Mouse (Mus musculus): Measurements from ENCODE around the gene Tle6. TPM values are rescaled to one million over a fixed set of nuclear protein-coding genes. Genes with fewer than 3 reads are reported as not detected.

The Tle6 gene
- polyA plus RNA-seq, 1 experiment: 15.0 TPM

DNA sequence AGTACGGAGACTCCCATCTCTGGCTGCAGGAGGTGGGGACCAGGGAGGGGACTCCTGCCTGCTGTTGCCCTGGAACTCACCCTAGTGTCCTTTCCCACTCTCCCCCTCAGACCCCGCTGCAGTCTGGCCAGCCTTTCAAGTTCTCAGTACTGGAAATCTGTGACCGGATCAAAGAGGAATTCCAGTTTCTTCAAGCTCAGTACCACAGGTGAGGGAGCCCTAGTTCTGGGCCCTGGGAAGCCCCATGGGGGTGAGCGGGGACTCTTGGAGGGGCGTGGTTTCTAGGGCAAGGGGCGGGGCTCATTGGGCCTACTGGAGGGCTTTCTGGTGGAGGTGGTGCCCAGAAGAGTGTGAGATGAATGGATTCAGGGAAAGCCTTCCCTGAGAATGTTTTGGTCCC is 25.2 kb downstream of the Tle6 start:
- no peaks in the 10 kb centered on the region for H3K27me3 ChIP-seq (ENCODE audit: control insufficient read depth, insufficient read depth, low read length, poor library complexity, severe bottlenecking)
- H3K36me3 ChIP-seq (ENCODE audit: control insufficient read depth, insufficient read depth, low read length, poor library complexity, severe bottlenecking): no peaks in the 10 kb centered on the region
- peak overlapping the region; percentile 74 for H3K4me3 ChIP-seq (ENCODE audit: low read depth, low read length)
- no peak overlapping the region for H3K27ac ChIP-seq (ENCODE audit: insufficient read depth, low read length)
- H3K9ac ChIP-seq (ENCODE audit: low read depth, poor library complexity, severe bottlenecking): peak overlapping the region; percentile 69
- TF ChIP-seq CTCF (IDR thresholded peaks at IDR 0.05; ENCODE audit: low read depth, low read length): no peak
- no peak for TF ChIP-seq EP300 (IDR thresholded peaks at IDR 0.05; ENCODE audit: insufficient read depth, low read depth, low read length)
- no peak for TF ChIP-seq POLR2A (IDR thresholded peaks at IDR 0.05; ENCODE audit: insufficient read depth, low read length)
- no peaks in the 10 kb centered on the region for H3K9me3 ChIP-seq (replicated peaks; ENCODE audit: control insufficient read depth, insufficient read depth, low read length, poor library complexity, severe bottlenecking)
- peaks cover 3% of the 10 kb centered on the region for H3K4me1 ChIP-seq (ENCODE audit: control insufficient read depth, insufficient read depth, low read length)

DNA sequence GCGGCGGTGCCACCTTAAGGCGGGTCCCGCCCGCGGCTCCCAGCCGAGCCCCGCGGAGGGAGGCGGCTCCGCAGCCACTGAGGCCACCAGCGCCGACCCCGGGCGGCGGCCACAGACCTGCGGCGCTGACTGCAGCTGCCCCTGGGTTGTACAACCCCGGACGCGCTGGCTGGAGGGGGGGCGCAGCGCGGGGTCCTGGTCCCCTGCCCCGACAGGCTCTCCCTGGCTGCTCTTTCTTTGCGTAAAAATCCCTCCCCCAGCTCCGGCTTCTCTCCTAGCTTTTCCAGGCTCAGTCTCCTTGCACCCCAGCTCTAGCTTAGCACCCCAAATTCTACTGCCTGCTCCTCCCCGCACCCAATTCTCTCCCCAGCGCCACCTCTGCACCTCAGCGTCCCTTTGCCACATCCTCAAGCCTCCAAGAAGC is 25.7 kb downstream of the Tle6 start:
- TF ChIP-seq EP300 (IDR thresholded peaks at IDR 0.05; ENCODE audit: insufficient read depth, low read depth, low read length) (no peak), POLR2A (IDR thresholded peaks at IDR 0.05; ENCODE audit: insufficient read depth, low read length) (no peak), CTCF (IDR thresholded peaks at IDR 0.05; ENCODE audit: low read depth, low read length) (no peak)
- Histone ChIP-seq H3K36me3 (ENCODE audit: control insufficient read depth, insufficient read depth, low read length, poor library complexity, severe bottlenecking) (no peaks in the 10 kb centered on the region), H3K9ac (ENCODE audit: low read depth, poor library complexity, severe bottlenecking) (peak overlapping the region; percentile 69), H3K27ac (ENCODE audit: insufficient read depth, low read length) (no peak overlapping the region), H3K27me3 (ENCODE audit: control insufficient read depth, insufficient read depth, low read length, poor library complexity, severe bottlenecking) (no peaks in the 10 kb centered on the region), H3K4me3 (ENCODE audit: low read depth, low read length) (peak overlapping the region; percentile 74), H3K4me1 (ENCODE audit: control insufficient read depth, insufficient read depth, low read length) (peaks cover 3% of the 10 kb centered on the region), H3K9me3 (replicated peaks; ENCODE audit: control insufficient read depth, insufficient read depth, low read length, poor library complexity, severe bottlenecking) (no peaks in the 10 kb centered on the region)

DNA sequence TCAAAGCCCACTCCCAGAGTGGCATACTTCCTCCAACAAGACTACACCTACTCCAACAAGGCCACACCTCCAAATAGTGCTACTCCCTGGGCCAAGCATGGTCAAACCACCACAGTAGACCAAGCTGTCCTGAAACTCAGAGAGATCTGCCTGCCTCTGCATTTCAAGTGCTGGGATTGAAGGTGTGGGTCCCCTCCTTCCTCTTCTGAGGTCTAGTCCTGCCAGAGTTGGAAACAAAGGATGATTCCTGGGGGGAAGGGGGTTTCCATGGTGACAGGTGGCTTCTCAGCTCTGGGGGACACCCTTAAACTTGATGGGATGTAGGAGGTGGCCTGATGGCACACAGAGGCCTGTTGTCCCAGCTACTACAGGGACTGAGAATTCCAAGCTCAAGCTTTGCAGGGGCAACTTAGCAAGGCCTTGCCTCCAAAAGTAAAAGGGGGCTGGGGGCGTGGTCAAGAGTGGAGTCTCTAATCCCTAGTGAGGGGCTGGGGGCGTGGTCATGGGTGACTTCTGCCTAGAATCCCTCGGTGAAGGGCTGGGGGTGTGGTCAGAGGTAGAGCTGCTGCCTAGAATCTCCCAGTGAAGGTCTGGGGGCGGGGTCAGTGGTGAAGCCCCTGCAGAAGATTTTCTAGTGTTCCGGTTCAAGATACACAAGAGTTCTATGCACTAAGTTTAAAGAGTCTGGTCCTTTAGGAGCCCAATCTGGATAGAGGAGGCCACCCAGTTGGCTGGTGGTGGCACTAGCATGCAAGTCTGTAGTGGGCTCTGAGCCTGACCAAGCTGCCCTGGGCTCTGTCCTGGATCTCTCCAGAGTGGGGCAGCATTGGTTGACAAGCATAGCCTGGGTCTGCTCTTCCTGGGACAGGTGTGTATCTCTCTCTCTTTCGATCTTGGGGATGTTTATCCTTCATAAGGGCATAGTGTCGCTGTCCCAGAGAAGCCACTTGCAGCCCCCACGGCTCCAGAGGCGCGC is 26.5 kb downstream of the Tle6 start, which contains the start of gene Tle2:
TSS of gene Tle2 (plus strand) at position 481 of the 976 bp plus-strand sequence.
- no peak within 1 kb of the TSS for H3K27ac ChIP-seq (ENCODE audit: insufficient read depth, low read length)
- H3K4me3 ChIP-seq (ENCODE audit: low read depth, low read length): peak within 1 kb of the TSS; percentile 74
- H3K27me3 ChIP-seq (ENCODE audit: control insufficient read depth, insufficient read depth, low read length, poor library complexity, severe bottlenecking): no peaks in the 10 kb centered on the region
- peaks cover 3% of the 10 kb centered on the region for H3K4me1 ChIP-seq (ENCODE audit: control insufficient read depth, insufficient read depth, low read length)
- peak within 1 kb of the TSS; percentile 69 for H3K9ac ChIP-seq (ENCODE audit: low read depth, poor library complexity, severe bottlenecking)
- no peaks in the 10 kb centered on the region for H3K36me3 ChIP-seq (ENCODE audit: control insufficient read depth, insufficient read depth, low read length, poor library complexity, severe bottlenecking)
- H3K9me3 ChIP-seq (replicated peaks; ENCODE audit: control insufficient read depth, insufficient read depth, low read length, poor library complexity, severe bottlenecking): no peaks in the 10 kb centered on the region
- TF ChIP-seq EP300 (IDR thresholded peaks at IDR 0.05; ENCODE audit: insufficient read depth, low read depth, low read length): no peak
- TF ChIP-seq CTCF (IDR thresholded peaks at IDR 0.05; ENCODE audit: low read depth, low read length): no peak
- TF ChIP-seq POLR2A (IDR thresholded peaks at IDR 0.05; ENCODE audit: insufficient read depth, low read length): no peak

DNA sequence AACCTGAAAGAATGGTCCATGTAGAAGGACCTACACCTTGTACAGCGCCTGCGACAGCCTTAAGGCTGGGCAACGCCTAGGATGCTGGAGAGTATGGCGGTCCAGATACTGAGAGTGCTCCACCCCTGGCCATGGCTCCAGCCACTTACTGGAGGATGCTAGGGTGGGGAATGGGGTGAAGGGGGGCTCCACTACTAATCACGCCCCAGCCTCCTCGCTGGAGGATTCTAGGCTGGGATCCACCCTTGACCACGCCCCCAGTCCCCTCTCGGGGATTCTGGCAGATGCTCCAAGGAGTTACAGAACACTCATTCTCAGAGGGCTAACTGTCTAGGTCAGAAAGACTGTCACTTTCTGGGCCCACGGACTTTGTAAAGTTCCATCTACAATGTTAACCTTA is 27.9 kb downstream of the Tle6 start:
- Histone ChIP-seq H3K36me3 (ENCODE audit: control insufficient read depth, insufficient read depth, low read length, poor library complexity, severe bottlenecking) (no peaks in the 10 kb centered on the region), H3K4me1 (ENCODE audit: control insufficient read depth, insufficient read depth, low read length) (peaks cover 3% of the 10 kb centered on the region), H3K4me3 (ENCODE audit: low read depth, low read length) (no peak overlapping the region), H3K9ac (ENCODE audit: low read depth, poor library complexity, severe bottlenecking) (no peak overlapping the region), H3K27ac (ENCODE audit: insufficient read depth, low read length) (no peak overlapping the region), H3K27me3 (ENCODE audit: control insufficient read depth, insufficient read depth, low read length, poor library complexity, severe bottlenecking) (no peaks in the 10 kb centered on the region), H3K9me3 (replicated peaks; ENCODE audit: control insufficient read depth, insufficient read depth, low read length, poor library complexity, severe bottlenecking) (no peaks in the 10 kb centered on the region)
- no peak for TF ChIP-seq CTCF (IDR thresholded peaks at IDR 0.05; ENCODE audit: low read depth, low read length)
- TF ChIP-seq EP300 (IDR thresholded peaks at IDR 0.05; ENCODE audit: insufficient read depth, low read depth, low read length): no peak
- TF ChIP-seq POLR2A (IDR thresholded peaks at IDR 0.05; ENCODE audit: insufficient read depth, low read length): no peak

DNA sequence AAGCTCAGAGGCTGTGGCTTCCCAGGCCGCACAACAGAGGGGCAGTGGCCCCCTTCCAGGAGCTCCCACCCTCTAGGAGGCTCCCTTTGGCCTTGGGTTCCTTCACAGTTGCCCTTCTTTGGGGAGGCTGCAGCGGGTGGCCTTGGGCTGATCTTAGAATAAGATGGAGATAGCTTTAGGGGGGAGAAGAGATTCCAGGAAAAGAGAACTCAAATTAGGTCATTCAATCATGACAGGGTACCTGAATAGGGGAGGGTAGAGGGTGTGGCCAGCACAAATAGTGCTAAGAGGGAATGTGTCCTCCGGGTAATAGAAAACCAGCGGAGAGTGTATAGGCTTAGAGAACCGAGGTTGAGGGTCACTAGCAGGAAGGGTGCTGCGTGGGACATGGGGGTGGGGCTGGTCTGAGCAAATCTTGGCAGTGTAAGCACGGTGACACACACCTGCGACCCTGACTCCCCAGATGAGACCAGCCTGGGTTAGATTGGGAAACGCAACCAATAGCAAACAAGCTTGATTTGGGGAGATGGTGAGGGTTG is 28.7 kb downstream of the Tle6 start:
- Histone ChIP-seq H3K4me1 (ENCODE audit: control insufficient read depth, insufficient read depth, low read length) (peaks cover 3% of the 10 kb centered on the region), H3K27ac (ENCODE audit: insufficient read depth, low read length) (no peak overlapping the region), H3K9me3 (replicated peaks; ENCODE audit: control insufficient read depth, insufficient read depth, low read length, poor library complexity, severe bottlenecking) (no peaks in the 10 kb centered on the region), H3K4me3 (ENCODE audit: low read depth, low read length) (peak overlapping the region; percentile 55), H3K9ac (ENCODE audit: low read depth, poor library complexity, severe bottlenecking) (peak overlapping the region; percentile 16), H3K27me3 (ENCODE audit: control insufficient read depth, insufficient read depth, low read length, poor library complexity, severe bottlenecking) (no peaks in the 10 kb centered on the region), H3K36me3 (ENCODE audit: control insufficient read depth, insufficient read depth, low read length, poor library complexity, severe bottlenecking) (no peaks in the 10 kb centered on the region)
- TF ChIP-seq POLR2A (IDR thresholded peaks at IDR 0.05; ENCODE audit: insufficient read depth, low read length): no peak
- no peak for TF ChIP-seq CTCF (IDR thresholded peaks at IDR 0.05; ENCODE audit: low read depth, low read length)
- no peak for TF ChIP-seq EP300 (IDR thresholded peaks at IDR 0.05; ENCODE audit: insufficient read depth, low read depth, low read length)

DNA sequence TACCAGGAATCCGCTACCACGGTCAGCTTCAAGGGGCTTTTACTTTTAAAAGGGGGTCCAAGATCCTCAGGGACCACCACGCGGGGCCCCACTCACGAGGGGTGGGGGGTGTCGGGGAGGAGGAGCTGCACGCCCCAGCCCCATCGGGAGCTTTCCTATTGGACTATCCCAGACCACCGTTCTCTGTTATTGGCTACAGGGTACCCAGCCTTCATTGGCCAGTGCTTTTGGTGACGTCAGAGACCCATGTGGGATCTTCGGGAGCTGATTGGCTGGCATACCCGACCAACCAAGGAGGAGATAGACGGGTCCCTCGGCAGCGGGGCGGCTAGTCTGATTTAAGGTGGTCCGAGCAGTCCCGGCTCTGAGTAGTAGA is 29.4 kb downstream of the Tle6 start:
- TF ChIP-seq POLR2A (IDR thresholded peaks at IDR 0.05; ENCODE audit: insufficient read depth, low read length) (no peak), CTCF (IDR thresholded peaks at IDR 0.05; ENCODE audit: low read depth, low read length) (no peak), EP300 (IDR thresholded peaks at IDR 0.05; ENCODE audit: insufficient read depth, low read depth, low read length) (no peak)
- H3K9me3 ChIP-seq (replicated peaks; ENCODE audit: control insufficient read depth, insufficient read depth, low read length, poor library complexity, severe bottlenecking): no peaks in the 10 kb centered on the region
- peaks cover 3% of the 10 kb centered on the region for H3K4me1 ChIP-seq (ENCODE audit: control insufficient read depth, insufficient read depth, low read length)
- peak overlapping the region; percentile 54 for H3K9ac ChIP-seq (ENCODE audit: low read depth, poor library complexity, severe bottlenecking)
- H3K4me3 ChIP-seq (ENCODE audit: low read depth, low read length): peak overlapping the region; percentile 72
- H3K36me3 ChIP-seq (ENCODE audit: control insufficient read depth, insufficient read depth, low read length, poor library complexity, severe bottlenecking): no peaks in the 10 kb centered on the region
- H3K27ac ChIP-seq (ENCODE audit: insufficient read depth, low read length): no peak overlapping the region
- no peaks in the 10 kb centered on the region for H3K27me3 ChIP-seq (ENCODE audit: control insufficient read depth, insufficient read depth, low read length, poor library complexity, severe bottlenecking)

Data from ES-Bruce4 (cell line).